Mouse (Mus musculus) layer of hippocampus, adult 6 months (tissue): ENCODE data around the gene Sumo3. TPM values are rescaled to one million over a fixed set of nuclear protein-coding genes. Genes with fewer than 3 reads are reported as not detected.

Experiments
- long read RNA-seq, 2 experiments: library from polyadenylated mRNA; unstranded; transcript quantifications; one replicate each; pipeline ENCODE4 v2.0.0; 2019 to 2020
- microRNA-seq: library from miRNA; unstranded; fragments of <30 nt; microRNA quantifications from one replicate; pipeline ENCODE4 v1.2.0, GENCODE M21; 2020
- polyA plus RNA-seq: library from polyadenylated mRNA; unstranded; fragments of <200 nt; fragmentation: Nextera tagmentation; gene quantifications from 2 replicates; pipeline ENCODE4 v1.2.3, GENCODE M21; 2021

The Sumo3 gene
- polyA plus RNA-seq: 138 and 169 TPM in 2 replicates
- long read RNA-seq, experiment 1, transcript Sumo3-201 (4 exons, 2,630 nt): major isoform, 233 of 260 reads
- long read RNA-seq, experiment 1, partial matches to known transcripts: 16 of 260 reads
- long read RNA-seq, experiment 1, other reads (novel, unspliced or antisense): 4 of 260 reads
- long read RNA-seq, experiment 2, transcript Sumo3-201 (4 exons, 2,630 nt): major isoform, 896 of 958 reads
- long read RNA-seq, experiment 2, transcript Sumo3-202 (4 exons, 1,874 nt): minor isoform, 30 of 958 reads
- long read RNA-seq, experiment 2, transcript Sumo3-204 (4 exons, 487 nt): minor isoform, 6 of 958 reads
- long read RNA-seq, experiment 2, transcript Sumo3-205 (5 exons, 1,005 nt): minor isoform, 7 of 958 reads
- long read RNA-seq, experiment 2, partial matches to known transcripts: 8 of 958 reads
- long read RNA-seq, experiment 2, other reads (novel, unspliced or antisense): 11 of 958 reads

DNA sequence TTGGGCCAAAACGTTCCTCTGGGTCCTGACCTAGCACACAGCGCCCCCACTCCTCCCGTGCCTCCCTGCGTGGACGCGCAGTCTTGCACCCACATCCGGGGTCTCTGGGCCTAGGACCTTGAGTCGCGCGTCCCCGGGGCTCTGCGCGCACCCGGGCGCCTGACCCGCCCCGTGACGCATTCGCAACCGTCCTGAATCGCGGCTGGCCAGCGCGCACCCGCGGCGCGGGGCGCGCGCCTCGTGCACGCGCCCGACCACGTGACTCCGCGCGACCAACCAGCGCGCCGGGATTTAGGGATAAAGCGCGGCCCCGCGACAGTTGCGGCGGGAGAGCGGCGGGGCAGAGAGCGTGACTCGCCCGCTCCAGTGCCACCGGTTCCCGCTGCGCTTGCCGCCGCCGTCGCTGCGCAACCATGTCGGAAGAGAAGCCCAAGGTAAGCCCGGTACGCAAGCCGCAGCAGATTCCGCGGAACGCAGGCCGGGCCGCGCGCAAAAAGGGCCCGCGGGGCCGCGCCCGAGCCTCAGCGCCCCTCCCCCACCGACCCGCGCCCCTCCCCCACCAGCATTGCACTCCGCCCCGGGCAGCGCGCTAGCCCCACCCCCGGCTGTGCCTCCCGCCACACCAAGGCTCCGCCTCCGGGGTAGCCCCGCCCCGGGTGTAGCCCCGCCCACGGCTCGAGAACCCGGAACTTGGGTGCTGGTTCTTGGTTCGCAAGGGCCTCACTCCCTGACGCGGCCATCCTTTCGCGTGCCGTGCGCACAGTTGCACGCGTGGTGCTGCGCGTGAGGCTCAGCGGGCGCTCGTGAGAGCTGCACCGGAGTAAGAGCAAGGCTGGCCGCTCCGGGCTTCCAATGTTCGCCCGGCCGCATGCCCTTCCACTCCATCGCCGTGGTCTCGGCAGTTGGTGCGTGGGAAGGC lies at the start of gene Sumo3, which contains the start of gene Gm49325:
Sumo3 (plus strand) TSS at position 190 of the 919 bp plus-strand sequence.
Gm49325 (plus strand) TSS at position 290 of the 919 bp plus-strand sequence.

DNA sequence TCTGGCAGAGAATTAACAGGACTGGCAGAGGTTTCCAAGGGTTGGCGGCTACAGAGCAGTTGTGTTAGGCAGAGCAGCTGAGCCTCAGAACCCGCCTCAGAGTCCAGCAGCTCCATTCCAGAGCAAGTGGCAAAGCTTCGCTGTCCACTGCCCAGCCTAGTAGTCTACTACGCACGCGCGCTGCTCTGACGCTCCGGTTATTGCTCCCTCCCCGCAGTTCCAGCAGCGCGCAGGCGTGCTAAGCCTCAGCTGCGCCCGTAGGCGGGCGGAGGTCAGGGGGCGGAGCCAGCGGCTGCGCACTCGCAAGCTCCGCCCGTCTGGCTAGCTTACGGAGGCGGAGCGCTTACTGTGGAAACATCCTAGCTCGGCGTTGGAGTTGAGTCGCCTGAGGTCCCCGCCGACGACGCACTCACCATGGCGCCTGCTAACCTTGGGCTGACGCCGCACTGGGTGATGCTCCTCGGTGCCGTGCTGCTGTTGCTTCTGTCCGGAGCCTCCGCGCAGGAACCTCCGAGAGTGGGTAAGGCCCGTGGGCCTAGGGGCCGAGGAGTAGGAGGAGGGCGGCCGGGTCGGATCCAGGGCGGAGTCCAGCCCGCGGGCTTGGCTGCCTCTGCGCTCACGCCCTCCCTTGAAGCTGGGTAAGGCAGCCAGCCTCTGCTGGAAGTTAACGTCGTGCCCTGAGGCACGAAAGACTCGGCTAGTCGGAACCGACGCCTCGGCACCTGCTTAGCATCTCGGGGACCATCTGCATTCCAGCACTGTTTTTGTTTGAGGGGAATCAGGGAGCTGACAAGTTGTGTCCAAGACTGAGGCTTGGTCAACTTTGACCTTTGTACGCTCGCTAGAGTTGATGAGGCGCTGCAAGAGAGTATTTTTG lies 24.3 kb upstream of the Sumo3 start, which contains the start of gene Pttg1ip:
Pttg1ip (plus strand) TSS at position 313 of the 877 bp plus-strand sequence.

GRCm38 (mm10) chr10:77622055-77622988 lies 16.4 kb downstream of the Sumo3 start, which contains the start of gene Ube2g2:
TSS of gene Ube2g2 (plus strand) at chr10:77622275.

Small RNAs within 50 kb of the gene (microRNA-seq; reads per million reads assigned to microRNA genes)
- 37.8 reads per million, percentile 48 among the genes with 10 or more reads in this experiment for gene Mir1930

Other genes with a start within 250 kb of the Sumo3 start
- gene Adarb1, start 187.8 kb upstream of the Sumo3 start, polyA plus RNA-seq: 14.5 and 15.0 TPM in 2 replicates
- 26.3 and 30.1 TPM in 2 replicates for gene Fam207a, start 90.3 kb upstream of the Sumo3 start, polyA plus RNA-seq
- gene Itgb2, start 75.8 kb upstream of the Sumo3 start, polyA plus RNA-seq: 6.9 and 7.4 TPM in 2 replicates
- 78.1 and 78.4 TPM in 2 replicates for gene Pttg1ip, start 24.4 kb upstream of the Sumo3 start, polyA plus RNA-seq
- 2.2 and 4.3 TPM in 2 replicates for gene Gm49325, start 100 bp downstream of the Sumo3 start, polyA plus RNA-seq
- gene Ube2g2, start 16.2 kb downstream of the Sumo3 start, polyA plus RNA-seq: 64.6 and 69.3 TPM in 2 replicates
- gene Tspear, start 80.5 kb downstream of the Sumo3 start, polyA plus RNA-seq: 0.09 and 0.26 TPM in 2 replicates
- not detected in 2 replicates for gene Gm19402, start 84.7 kb downstream of the Sumo3 start, polyA plus RNA-seq
- not detected in 2 replicates for gene Gm9508, start 91.1 kb downstream of the Sumo3 start, polyA plus RNA-seq
- gene Gm10272, start 100.5 kb downstream of the Sumo3 start, polyA plus RNA-seq: not detected in 2 replicates
- not detected in 2 replicates for gene Gm10024, start 105.4 kb downstream of the Sumo3 start, polyA plus RNA-seq
- gene Gm10142, start 109.7 kb downstream of the Sumo3 start, polyA plus RNA-seq: not detected in 2 replicates
- gene Krtap12-1, start 114.5 kb downstream of the Sumo3 start, polyA plus RNA-seq: not detected in 2 replicates
- gene Gm10100, start 120.4 kb downstream of the Sumo3 start, polyA plus RNA-seq: not detected in 2 replicates
- gene Gm18596, start 136.5 kb downstream of the Sumo3 start, polyA plus RNA-seq: not detected in 2 replicates
- gene Gm9736, start 145.3 kb downstream of the Sumo3 start, polyA plus RNA-seq: not detected in 2 replicates
- not detected in 2 replicates for gene Gm3233, start 153.6 kb downstream of the Sumo3 start, polyA plus RNA-seq
- not detected in 2 replicates for gene Gm3238, start 165.2 kb downstream of the Sumo3 start, polyA plus RNA-seq
- not detected in 2 replicates for gene Gm7138, start 170.8 kb downstream of the Sumo3 start, polyA plus RNA-seq
- gene Gm3250, start 176.4 kb downstream of the Sumo3 start, polyA plus RNA-seq: not detected in 2 replicates
- not detected in 2 replicates for gene Gm7137, start 182.1 kb downstream of the Sumo3 start, polyA plus RNA-seq
- gene Gm9639, start 189.0 kb downstream of the Sumo3 start, polyA plus RNA-seq: not detected in 2 replicates
- not detected in 2 replicates for gene Gm19668, start 193.0 kb downstream of the Sumo3 start, polyA plus RNA-seq
- not detected in 2 replicates for gene Gm9507, start 205.7 kb downstream of the Sumo3 start, polyA plus RNA-seq
- gene Gm2696, start 208.6 kb downstream of the Sumo3 start, polyA plus RNA-seq: not detected in 2 replicates
- not detected in 2 replicates for gene Krtap10-4, start 221.0 kb downstream of the Sumo3 start, polyA plus RNA-seq
- gene Krtap10-10, start 229.8 kb downstream of the Sumo3 start, polyA plus RNA-seq: not detected in 2 replicates
- gene Gm36176, start 240.7 kb downstream of the Sumo3 start, polyA plus RNA-seq: not detected in 2 replicates
- not detected in 2 replicates for gene Gm10318, start 246.8 kb downstream of the Sumo3 start, polyA plus RNA-seq